Mouse (Mus musculus): ENCODE results near the gene Limch1.

Limch1 gene

DNA sequence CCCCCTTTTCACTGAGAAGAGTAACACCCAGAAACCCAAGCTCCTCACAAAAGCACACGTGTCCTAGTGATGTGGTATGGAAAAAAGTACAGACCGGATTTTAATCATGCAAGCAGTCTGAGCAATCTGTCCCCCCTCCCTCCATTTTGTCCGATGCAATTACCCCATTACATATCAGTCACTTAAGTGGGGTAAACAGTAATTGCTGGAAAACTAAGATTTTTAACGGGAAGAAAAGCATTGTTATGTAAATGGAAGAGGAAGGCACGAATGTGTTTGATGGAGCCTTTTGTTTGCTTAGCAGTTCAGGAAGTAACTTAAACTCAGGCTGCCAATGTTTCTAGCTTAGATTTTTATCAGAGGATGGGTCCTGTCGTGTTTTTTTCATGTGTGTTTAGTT lies 70.2 kb downstream of the Limch1 start:
- no peaks in the 10 kb centered on the region for H3K9me3 ChIP-seq (ENCODE audit: low read length)
- peak; percentile 78 for TF ChIP-seq POU5F1 (IDR thresholded peaks at IDR 0.05; ENCODE audit: borderline replicate concordance, low read length)
- no peak; the same call in 1 of the 2 replicates for TF ChIP-seq NANOG (IDR thresholded peaks at IDR 0.05; ENCODE audit: borderline replicate concordance, low read length)
- no peaks in the 10 kb centered on the region for H3K36me3 ChIP-seq (ENCODE audit: insufficient read depth, low read length)
- H3K4me3 ChIP-seq (replicated peaks; ENCODE audit: low read length) = no peak overlapping the region
- 0 out of 2 replicates have a peak, but pooled peaks cover 4% of the 10 kb centered on the region for H3K27me3 ChIP-seq (ENCODE audit: insufficient read depth, low read length)
- peaks cover 28% of the 10 kb centered on the region for H3K4me1 ChIP-seq (replicated peaks; ENCODE audit: low read depth, low read length)

DNA sequence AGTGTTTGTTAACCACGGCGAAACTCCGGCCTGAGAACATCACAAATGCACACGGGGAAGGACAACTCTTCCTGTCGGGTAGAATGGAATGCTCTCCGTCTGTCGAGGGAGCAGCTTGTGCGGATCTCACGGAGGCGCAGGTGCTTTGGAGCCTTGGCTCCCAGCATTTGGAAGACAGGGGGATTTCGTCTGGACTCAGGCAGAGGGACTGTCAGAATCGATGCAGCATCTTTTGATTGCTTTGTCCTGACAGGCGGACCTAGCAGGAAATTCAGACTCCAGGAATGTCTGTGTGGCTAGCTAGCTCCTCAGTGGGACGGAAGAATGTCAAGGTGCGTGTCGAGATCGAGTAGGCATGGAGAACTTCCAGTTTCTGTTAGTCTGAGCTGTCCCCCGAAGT lies 71.1 kb downstream of the Limch1 start:
- H3K36me3 ChIP-seq (ENCODE audit: insufficient read depth, low read length) = no peaks in the 10 kb centered on the region
- peaks cover 4% of the 10 kb centered on the region; the same call in 1 of the 2 replicates for H3K27me3 ChIP-seq (ENCODE audit: insufficient read depth, low read length)
- H3K4me1 ChIP-seq (replicated peaks; ENCODE audit: low read depth, low read length) = peaks cover 28% of the 10 kb centered on the region
- no peaks in the 10 kb centered on the region for H3K9me3 ChIP-seq (ENCODE audit: low read length)
- TF ChIP-seq POU5F1 (IDR thresholded peaks at IDR 0.05; ENCODE audit: borderline replicate concordance, low read length) = no peak
- H3K4me3 ChIP-seq (replicated peaks; ENCODE audit: low read length) = 0 out of 2 replicates have a peak overlapping the region, but pooled peaks have one; percentile 1

DNA sequence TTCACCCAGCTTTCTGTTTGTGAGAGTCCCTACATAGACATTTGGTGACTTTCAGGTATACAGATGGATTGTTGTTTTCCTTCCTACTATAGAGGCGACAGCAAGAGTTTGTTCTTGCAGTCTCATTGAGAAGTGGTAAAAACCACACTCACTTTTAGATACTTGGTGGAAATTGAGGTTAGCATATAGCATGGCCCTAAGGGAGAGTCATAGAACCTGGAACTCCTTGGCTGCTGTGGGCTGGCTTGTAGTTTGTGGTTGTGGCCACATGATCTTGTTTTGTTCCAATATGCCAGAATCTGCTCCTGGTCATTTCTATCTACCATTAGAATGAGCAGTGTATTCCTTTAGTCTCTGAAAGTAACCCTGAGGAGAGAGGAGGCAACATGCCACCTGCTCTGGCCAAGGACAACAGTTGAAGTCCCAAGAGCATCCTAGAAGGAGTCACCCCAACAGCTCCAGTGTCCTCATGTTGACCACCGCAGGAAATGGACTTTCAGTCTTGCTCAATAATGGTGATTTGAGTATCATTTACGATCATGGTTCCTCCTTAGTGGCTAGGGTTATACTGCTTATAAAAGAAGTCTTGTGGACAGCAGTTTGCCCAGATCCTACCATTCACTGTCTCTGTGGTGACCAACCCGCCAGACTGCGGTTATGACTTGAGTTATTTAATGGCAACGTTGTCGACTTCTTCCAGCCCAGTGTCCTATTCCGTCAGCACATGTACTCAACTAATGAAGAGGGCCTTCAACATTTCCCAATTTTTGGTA lies 71.7 kb downstream of the Limch1 start:
- peaks cover 28% of the 10 kb centered on the region for H3K4me1 ChIP-seq (replicated peaks; ENCODE audit: low read depth, low read length)

DNA sequence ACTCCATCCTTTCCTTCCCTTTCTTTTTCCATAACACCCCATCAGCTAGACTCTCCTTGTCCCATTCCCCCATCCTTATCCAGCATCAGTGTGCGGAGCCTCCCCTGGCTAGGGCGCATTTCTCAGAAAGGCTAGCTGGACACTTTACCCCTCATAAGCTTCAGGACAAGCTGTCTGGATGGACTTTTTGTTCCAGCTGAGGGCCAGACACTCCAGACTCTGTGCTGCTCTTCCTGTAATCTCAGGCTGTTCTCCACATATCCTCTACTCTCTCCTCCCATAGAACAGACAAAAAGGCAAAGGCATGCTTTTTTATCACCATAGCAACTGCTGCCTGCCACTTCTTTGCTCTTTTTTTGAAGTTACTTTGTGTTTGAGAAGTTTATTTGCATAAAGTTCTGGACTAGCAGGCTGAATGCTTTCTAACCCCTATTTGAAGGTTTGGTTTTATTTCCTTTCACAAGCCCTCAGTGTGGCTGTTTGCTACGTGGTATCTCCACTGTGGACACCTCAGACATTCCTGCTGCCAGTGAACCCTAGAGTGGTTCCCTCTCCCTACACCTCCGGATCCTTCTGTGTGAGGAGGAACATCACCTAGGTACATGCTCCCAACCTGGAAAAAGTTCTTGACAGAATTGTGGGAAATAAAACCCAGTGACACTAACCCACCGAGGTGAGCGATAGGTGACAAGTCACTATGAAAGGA lies 77.0 kb downstream of the Limch1 start:
- Histone ChIP-seq H3K36me3 (ENCODE audit: insufficient read depth, low read length) (no peaks in the 10 kb centered on the region), H3K4me3 (replicated peaks; ENCODE audit: low read length) (no peak overlapping the region), H3K27me3 (ENCODE audit: insufficient read depth, low read length) (no peaks in the 10 kb centered on the region; the same call in 1 of the 2 replicates), H3K9me3 (ENCODE audit: low read length) (no peaks in the 10 kb centered on the region), H3K4me1 (replicated peaks; ENCODE audit: low read depth, low read length) (no peaks in the 10 kb centered on the region)
- TF ChIP-seq POU5F1 (IDR thresholded peaks at IDR 0.05; ENCODE audit: borderline replicate concordance, low read length) = no peak
- TF ChIP-seq CTCF (conservative IDR thresholded peaks at IDR 0.05; ENCODE audit: low read length) = no peak
- TF ChIP-seq NANOG (IDR thresholded peaks at IDR 0.05; ENCODE audit: borderline replicate concordance, low read length) = no peak

More for the DNA sequence above, 71.7 kb downstream of the Limch1 start:
- TF ChIP-seq POU5F1 (IDR thresholded peaks at IDR 0.05; ENCODE audit: borderline replicate concordance, low read length) = no peak
- TF ChIP-seq CTCF (conservative IDR thresholded peaks at IDR 0.05; ENCODE audit: low read length) = no peak
- no peak for TF ChIP-seq NANOG (IDR thresholded peaks at IDR 0.05; ENCODE audit: borderline replicate concordance, low read length)
- Histone ChIP-seq H3K4me3 (replicated peaks; ENCODE audit: low read length) (no peak overlapping the region), H3K27me3 (ENCODE audit: insufficient read depth, low read length) (peaks cover 4% of the 10 kb centered on the region; the same call in 1 of the 2 replicates), H3K36me3 (ENCODE audit: insufficient read depth, low read length) (no peaks in the 10 kb centered on the region), H3K9me3 (ENCODE audit: low read length) (no peaks in the 10 kb centered on the region)

DNA sequence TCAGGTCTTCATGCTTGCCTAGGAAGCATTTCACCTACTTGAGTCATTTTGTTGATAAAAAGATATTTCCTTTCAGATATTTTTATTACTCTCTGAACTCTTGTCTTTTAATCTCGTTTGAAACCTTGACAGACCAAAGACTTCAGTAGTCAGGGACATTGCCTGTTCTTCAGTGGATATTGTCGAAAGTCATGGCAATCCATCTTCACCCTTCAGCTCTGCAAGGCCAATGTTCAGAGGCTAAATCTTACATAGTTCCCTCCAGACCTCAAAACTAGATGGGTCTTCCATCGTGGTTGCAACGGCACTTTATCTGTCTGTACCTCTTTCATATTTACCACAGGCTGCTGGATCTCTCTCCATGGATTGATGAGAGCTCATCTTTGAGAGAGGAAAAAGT lies 80.0 kb downstream of the Limch1 start:
- TF ChIP-seq POU5F1 (IDR thresholded peaks at IDR 0.05; ENCODE audit: borderline replicate concordance, low read length) (no peak), CTCF (conservative IDR thresholded peaks at IDR 0.05; ENCODE audit: low read length) (no peak), NANOG (IDR thresholded peaks at IDR 0.05; ENCODE audit: borderline replicate concordance, low read length) (no peak)
- Histone ChIP-seq H3K4me1 (replicated peaks; ENCODE audit: low read depth, low read length) (no peaks in the 10 kb centered on the region), H3K4me3 (replicated peaks; ENCODE audit: low read length) (no peak overlapping the region), H3K36me3 (ENCODE audit: insufficient read depth, low read length) (no peaks in the 10 kb centered on the region), H3K27me3 (ENCODE audit: insufficient read depth, low read length) (no peaks in the 10 kb centered on the region; the same call in 1 of the 2 replicates), H3K9me3 (ENCODE audit: low read length) (no peaks in the 10 kb centered on the region)

DNA sequence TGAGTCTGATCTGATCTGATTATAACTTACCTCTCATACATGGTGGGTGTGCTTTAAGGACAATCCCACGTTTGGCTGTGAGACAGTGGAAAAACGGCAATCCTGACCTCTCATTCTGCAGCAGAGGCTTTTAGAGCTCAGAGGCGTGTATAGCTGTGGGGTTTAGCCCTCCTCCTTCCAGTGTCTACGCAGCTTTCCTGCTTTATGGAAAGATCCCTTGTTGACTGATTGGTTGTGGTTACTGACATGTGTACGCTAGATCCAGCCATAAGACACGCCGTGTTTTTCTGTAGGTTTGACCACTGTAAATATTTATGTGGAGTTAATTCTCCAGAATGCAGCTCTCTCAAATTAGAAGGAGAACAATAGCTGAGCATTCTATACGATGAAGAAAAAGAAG lies 81.2 kb downstream of the Limch1 start:
- H3K36me3 ChIP-seq (ENCODE audit: insufficient read depth, low read length) = no peaks in the 10 kb centered on the region
- no peaks in the 10 kb centered on the region for H3K4me1 ChIP-seq (replicated peaks; ENCODE audit: low read depth, low read length)
- H3K4me3 ChIP-seq (replicated peaks; ENCODE audit: low read length) = no peak overlapping the region
- H3K27me3 ChIP-seq (ENCODE audit: insufficient read depth, low read length) = no peaks in the 10 kb centered on the region
- H3K9me3 ChIP-seq (ENCODE audit: low read length) = no peaks in the 10 kb centered on the region
- TF ChIP-seq NANOG (IDR thresholded peaks at IDR 0.05; ENCODE audit: borderline replicate concordance, low read length) (no peak), POU5F1 (IDR thresholded peaks at IDR 0.05; ENCODE audit: borderline replicate concordance, low read length) (no peak), CTCF (conservative IDR thresholded peaks at IDR 0.05; ENCODE audit: low read length) (no peak)

DNA sequence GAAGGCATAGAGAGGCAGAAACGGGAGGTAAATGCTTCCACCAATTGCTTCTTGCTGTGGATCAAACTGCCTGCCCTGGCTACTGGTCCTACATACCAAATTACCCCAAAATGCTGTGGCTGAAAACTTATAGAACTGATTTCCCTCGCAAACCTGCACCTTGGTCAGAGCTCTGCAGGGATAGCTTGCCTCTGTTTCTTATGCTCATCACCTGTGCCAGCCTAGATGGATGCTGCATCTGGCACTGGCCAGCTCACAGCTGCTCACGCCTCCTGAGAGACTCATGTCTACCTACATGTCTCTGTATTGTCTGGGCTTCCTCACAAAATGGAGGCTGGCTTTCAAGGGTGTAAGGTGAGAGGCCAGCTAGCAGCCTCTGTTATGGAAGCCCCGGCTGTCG lies 83.9 kb downstream of the Limch1 start:
- H3K4me3 ChIP-seq (replicated peaks; ENCODE audit: low read length) = no peak overlapping the region

DNA sequence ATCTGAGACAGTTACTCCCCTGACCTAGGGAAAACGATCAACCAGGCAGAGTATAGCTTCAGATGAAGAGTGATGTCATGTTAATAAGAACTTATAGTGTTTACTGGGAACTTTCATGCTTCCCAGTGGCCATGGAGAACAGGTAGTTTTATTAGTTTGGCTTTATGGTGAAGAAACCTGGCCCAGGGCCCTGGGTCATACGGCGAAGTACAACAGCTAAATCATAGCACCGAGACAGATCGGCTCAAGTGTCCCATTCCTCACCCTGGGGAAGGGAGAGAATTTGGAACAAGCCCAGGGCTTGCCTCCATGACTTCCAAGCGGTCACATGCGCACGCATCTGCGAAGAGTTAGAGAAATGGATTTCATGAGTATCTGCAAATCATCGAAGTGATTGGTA lies 84.6 kb downstream of the Limch1 start:
- H3K4me3 ChIP-seq (replicated peaks; ENCODE audit: low read length) = no peak overlapping the region
- no peaks in the 10 kb centered on the region for H3K9me3 ChIP-seq (ENCODE audit: low read length)
- H3K27me3 ChIP-seq (ENCODE audit: insufficient read depth, low read length) = no peaks in the 10 kb centered on the region
- H3K36me3 ChIP-seq (ENCODE audit: insufficient read depth, low read length) = no peaks in the 10 kb centered on the region
- TF ChIP-seq CTCF (conservative IDR thresholded peaks at IDR 0.05; ENCODE audit: low read length) (no peak), NANOG (IDR thresholded peaks at IDR 0.05; ENCODE audit: borderline replicate concordance, low read length) (no peak), POU5F1 (IDR thresholded peaks at IDR 0.05; ENCODE audit: borderline replicate concordance, low read length) (no peak)
- H3K4me1 ChIP-seq (replicated peaks; ENCODE audit: low read depth, low read length) = no peaks in the 10 kb centered on the region

More for the DNA sequence above, 83.9 kb downstream of the Limch1 start:
- TF ChIP-seq POU5F1 (IDR thresholded peaks at IDR 0.05; ENCODE audit: borderline replicate concordance, low read length) = no peak
- no peak for TF ChIP-seq CTCF (conservative IDR thresholded peaks at IDR 0.05; ENCODE audit: low read length)
- TF ChIP-seq NANOG (IDR thresholded peaks at IDR 0.05; ENCODE audit: borderline replicate concordance, low read length) = no peak
- no peaks in the 10 kb centered on the region for H3K36me3 ChIP-seq (ENCODE audit: insufficient read depth, low read length)
- no peaks in the 10 kb centered on the region for H3K4me1 ChIP-seq (replicated peaks; ENCODE audit: low read depth, low read length)
- H3K9me3 ChIP-seq (ENCODE audit: low read length) = no peaks in the 10 kb centered on the region
- H3K27me3 ChIP-seq (ENCODE audit: insufficient read depth, low read length) = no peaks in the 10 kb centered on the region
